Mouse (Mus musculus) ES-Bruce4 (cell line): ENCODE measurements at regions not wholly inside any gene's neighbourhood (a gene's known extent, or its start where the extent isn't known, plus 50 kb on each side); places are given as distances from the start of the nearest gene placed in this dataset.

Experiments used
- H3K27ac ChIP-seq: 2 replicates; pipeline ENCODE4 v1.5.1; 2012; ENCODE audit warnings: low read length, inconsistent platforms; ENCODE audit not compliant: insufficient read depth
- H3K27me3 ChIP-seq: 2 replicates; pipeline ENCODE4 v1.6.1; 2012; ENCODE audit warnings: mild to moderate bottlenecking, low read length, inconsistent platforms; ENCODE audit not compliant: control insufficient read depth, poor library complexity, insufficient read depth, severe bottlenecking
- H3K36me3 ChIP-seq: 2 replicates; pipeline ENCODE4 v1.6.1; 2012; ENCODE audit warnings: inconsistent platforms, mild to moderate bottlenecking, low read length, moderate library complexity; ENCODE audit not compliant: control insufficient read depth, poor library complexity, insufficient read depth, severe bottlenecking
- H3K4me1 ChIP-seq: one replicate; pipeline ENCODE4 v1.8.1; 2011; ENCODE audit warnings: low read length; ENCODE audit not compliant: control insufficient read depth, insufficient read depth
- H3K4me3 ChIP-seq: 2 replicates; pipeline ENCODE4 v1.5.1; 2011; ENCODE audit warnings: low read depth, mild to moderate bottlenecking, low read length
- H3K9ac ChIP-seq: 2 replicates; pipeline ENCODE4 v1.6.1; 2012; ENCODE audit warnings: low read depth, mild to moderate bottlenecking, inconsistent platforms; ENCODE audit not compliant: poor library complexity, severe bottlenecking
- H3K9me3 ChIP-seq: replicated peaks from 2 replicates; pipeline ENCODE4 v1.6.1; 2012; ENCODE audit warnings: mild to moderate bottlenecking, low read length, inconsistent platforms; ENCODE audit not compliant: control insufficient read depth, poor library complexity, insufficient read depth, severe bottlenecking
- CTCF ChIP-seq: IDR thresholded peaks from one replicate; pipeline ENCODE4 v1.8.1; 2011; ENCODE audit warnings: low read depth, low read length
- EP300 ChIP-seq: IDR thresholded peaks from 2 replicates; pipeline ENCODE4 v1.6.1; 2011; ENCODE audit warnings: low read depth, low read length; ENCODE audit not compliant: insufficient read depth
- POLR2A ChIP-seq: IDR thresholded peaks from one replicate; pipeline ENCODE4 v1.8.1; 2011; ENCODE audit warnings: low read length; ENCODE audit not compliant: insufficient read depth

DNA sequence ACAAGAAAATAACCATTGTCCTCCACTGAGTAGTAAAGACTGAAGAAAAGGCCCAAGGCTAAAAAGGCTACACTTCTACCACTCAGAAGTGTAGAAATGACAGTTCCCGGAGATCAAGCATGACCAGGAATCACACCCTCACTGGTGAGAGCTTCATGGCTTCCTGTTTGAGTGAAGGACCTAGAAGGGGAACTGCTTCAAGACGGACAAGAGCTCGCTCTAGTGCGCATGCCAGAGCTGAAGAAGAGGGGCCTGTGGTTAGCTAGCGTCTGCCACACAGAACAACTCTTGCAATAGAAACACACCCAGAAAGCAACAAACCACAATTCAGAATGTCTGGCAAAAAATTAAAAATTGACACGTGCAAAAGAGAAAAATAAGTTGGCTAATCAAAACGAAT, 530.0 kb upstream of the Map3k7 start:
- no peaks in the 10 kb centered on the region for H3K36me3 ChIP-seq
- H3K4me1 ChIP-seq, result no peaks in the 10 kb centered on the region
- TF ChIP-seq EP300 (no peak), CTCF (no peak), POLR2A (no peak)
- no peak overlapping the region for H3K9ac ChIP-seq
- no peak overlapping the region for H3K4me3 ChIP-seq
- no peak overlapping the region for H3K27ac ChIP-seq
- H3K9me3 ChIP-seq, result no peaks in the 10 kb centered on the region
- no peaks in the 10 kb centered on the region for H3K27me3 ChIP-seq

GRCm38 (mm10) chr4:31454898-31455297, 509.0 kb upstream of the Map3k7 start:
- Histone ChIP-seq H3K4me1 (no peaks in the 10 kb centered on the region), H3K27ac (no peak overlapping the region), H3K9ac (no peak overlapping the region), H3K9me3 (no peaks in the 10 kb centered on the region), H3K4me3 (no peak overlapping the region), H3K27me3 (no peaks in the 10 kb centered on the region), H3K36me3 (no peaks in the 10 kb centered on the region)
- TF ChIP-seq EP300, result no peak
- no peak for TF ChIP-seq CTCF
- no peak for TF ChIP-seq POLR2A

DNA sequence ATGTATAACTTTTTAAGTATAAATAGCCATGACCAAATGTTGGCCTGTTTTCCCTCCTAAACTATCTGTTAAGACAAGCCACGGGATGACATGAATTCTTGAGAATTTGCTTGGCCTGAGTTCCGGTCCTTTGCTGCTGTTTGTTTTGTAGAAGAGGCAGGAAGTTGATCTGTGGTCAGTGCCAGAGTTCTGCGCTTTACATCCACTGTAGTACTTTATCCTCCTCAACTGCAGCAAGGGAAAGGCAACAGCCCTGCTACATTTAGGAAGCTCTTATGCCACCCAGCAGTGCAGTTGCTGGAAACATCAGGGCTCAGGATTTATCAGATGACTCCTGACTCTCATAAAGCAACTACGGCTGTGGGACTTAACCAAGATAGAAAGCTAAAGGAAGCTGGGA, 508.4 kb upstream of the Map3k7 start:
- Histone ChIP-seq H3K27ac (no peak overlapping the region), H3K27me3 (no peaks in the 10 kb centered on the region), H3K9me3 (no peaks in the 10 kb centered on the region), H3K9ac (no peak overlapping the region), H3K4me1 (no peaks in the 10 kb centered on the region), H3K4me3 (no peak overlapping the region), H3K36me3 (no peaks in the 10 kb centered on the region)
- TF ChIP-seq EP300 (no peak), POLR2A (no peak), CTCF (no peak)

DNA sequence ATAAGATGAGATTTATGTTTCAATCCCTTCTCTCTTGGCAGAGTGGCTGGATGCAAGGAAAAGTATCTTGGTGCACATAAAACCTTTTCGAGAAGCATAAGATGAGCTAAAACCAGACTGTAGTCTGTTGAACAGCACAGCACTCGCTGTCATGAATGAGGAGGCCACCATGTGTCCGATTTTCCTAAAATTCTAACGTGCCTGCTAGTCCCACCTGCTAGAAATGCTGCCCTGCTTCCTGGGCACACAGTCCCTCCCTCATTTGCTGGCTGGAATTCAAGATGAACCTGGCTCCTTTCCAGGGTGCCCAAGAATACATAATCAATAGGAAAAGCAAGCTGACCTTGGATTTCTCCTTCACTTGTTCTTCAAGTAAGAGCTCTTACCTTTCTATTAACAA, 501.4 kb upstream of the Map3k7 start:
- TF ChIP-seq CTCF, result no peak
- TF ChIP-seq POLR2A, result no peak
- TF ChIP-seq EP300, result no peak
- H3K4me1 ChIP-seq, result no peaks in the 10 kb centered on the region

GRCm38 (mm10) chr4:31463130-31463698, 500.7 kb upstream of the Map3k7 start:
- TF ChIP-seq EP300 (no peak), CTCF (no peak), POLR2A (no peak)

More for the DNA sequence above, 501.4 kb upstream of the Map3k7 start:
- Histone ChIP-seq H3K27me3 (no peaks in the 10 kb centered on the region), H3K27ac (no peak overlapping the region), H3K9ac (no peak overlapping the region), H3K4me3 (no peak overlapping the region), H3K9me3 (no peaks in the 10 kb centered on the region), H3K36me3 (no peaks in the 10 kb centered on the region)

GRCm38 (mm10) chr4:31468306-31468705, 495.6 kb upstream of the Map3k7 start:
- H3K4me3 ChIP-seq, result no peak overlapping the region
- H3K36me3 ChIP-seq, result no peaks in the 10 kb centered on the region
- no peaks in the 10 kb centered on the region for H3K9me3 ChIP-seq
- no peaks in the 10 kb centered on the region for H3K4me1 ChIP-seq
- no peaks in the 10 kb centered on the region for H3K27me3 ChIP-seq
- TF ChIP-seq POLR2A, result no peak
- no peak for TF ChIP-seq EP300
- no peak for TF ChIP-seq CTCF
- H3K27ac ChIP-seq, result no peak overlapping the region
- no peak overlapping the region for H3K9ac ChIP-seq

More at GRCm38 (mm10) chr4:31463130-31463698, 500.7 kb upstream of the Map3k7 start:
- H3K4me1 ChIP-seq, result no peaks in the 10 kb centered on the region
- no peak overlapping the region for H3K4me3 ChIP-seq
- H3K27me3 ChIP-seq, result no peaks in the 10 kb centered on the region
- no peaks in the 10 kb centered on the region for H3K36me3 ChIP-seq
- no peak overlapping the region for H3K9ac ChIP-seq
- H3K9me3 ChIP-seq, result no peaks in the 10 kb centered on the region
- no peak overlapping the region for H3K27ac ChIP-seq
